Mouse (Mus musculus): ENCODE results near the gene C2cd4c. TPM values are rescaled to one million over a fixed set of nuclear protein-coding genes. Genes with fewer than 3 reads are reported as not detected.
A peak's percentile ranks its signal among the peaks of the same experiment; 100 is the strongest.

Gene C2cd4c
- polyA plus RNA-seq, 1 experiment from 2014 or later = not detected

DNA sequence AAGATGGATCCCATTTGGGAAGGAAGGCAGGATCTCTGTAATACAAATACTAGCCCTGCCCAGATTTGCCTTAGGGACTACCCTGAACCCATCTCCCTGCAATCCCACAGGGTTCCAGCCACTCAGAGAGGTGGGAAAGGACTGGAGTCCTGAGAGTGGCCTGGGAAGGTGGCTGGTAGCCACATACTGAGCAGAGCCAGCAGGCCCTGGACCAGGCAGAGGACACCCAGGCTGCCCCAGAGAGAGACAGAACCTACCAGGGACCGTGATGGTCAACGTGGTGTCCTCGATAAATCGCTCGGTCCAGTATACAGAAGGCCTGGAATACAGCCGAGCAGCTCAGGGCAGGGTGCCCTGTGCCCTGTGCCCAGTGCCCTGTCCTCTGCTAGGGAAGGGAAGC, 28.7 kb downstream of the C2cd4c start:
- H3K9me3 ChIP-seq = no peaks in the 10 kb centered on the region
- no peak overlapping the region for H3K4me3 ChIP-seq
- 0 out of 2 replicates have a peak, but pooled peaks cover 4% of the 10 kb centered on the region for H3K27me3 ChIP-seq (replicated peaks; ENCODE audit: low read depth, poor library complexity, severe bottlenecking)
- 91% methylated on average over 6 of the region's 6 CpGs for WGBS
- H3K36me3 ChIP-seq (replicated peaks) = no peaks in the 10 kb centered on the region
- DNase-seq (ENCODE audit: low spot score) = no peak
- H3K4me1 ChIP-seq = no peaks in the 10 kb centered on the region
- no peak overlapping the region for H3K27ac ChIP-seq (replicated peaks)

DNA sequence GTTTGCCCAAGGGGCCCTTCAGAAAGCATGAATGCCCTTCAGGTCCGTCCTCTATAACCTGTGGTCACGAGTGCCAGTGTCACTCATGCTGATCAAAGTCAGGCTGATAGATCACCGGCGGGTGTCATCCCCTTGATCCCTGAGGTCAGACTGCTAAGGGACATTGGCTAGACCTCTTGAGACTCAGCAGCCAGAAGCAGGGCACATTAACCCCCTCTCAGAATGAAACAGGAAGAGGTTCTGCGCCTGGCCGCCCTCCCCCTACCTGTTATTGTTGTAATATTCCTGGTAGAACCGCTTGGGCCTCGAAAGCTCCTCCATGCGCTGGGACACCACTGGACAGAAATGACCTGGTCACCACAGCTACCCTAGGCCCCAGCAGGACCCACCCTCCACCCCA, 29.4 kb downstream of the C2cd4c start:
- WGBS = 78% methylated on average over 9 of the region's 9 CpGs
- H3K36me3 ChIP-seq (replicated peaks) = no peaks in the 10 kb centered on the region
- H3K27me3 ChIP-seq (replicated peaks; ENCODE audit: low read depth, poor library complexity, severe bottlenecking) = 0 out of 2 replicates have a peak, but pooled peaks cover 9% of the 10 kb centered on the region
- no peaks in the 10 kb centered on the region for H3K9me3 ChIP-seq
- H3K27ac ChIP-seq (replicated peaks) = no peak overlapping the region
- DNase-seq (ENCODE audit: low spot score) = no peak
- H3K4me3 ChIP-seq = no peak overlapping the region
- H3K4me1 ChIP-seq = no peaks in the 10 kb centered on the region

GRCm38 (mm10) chr10:79584021-79584420, 29.8 kb downstream of the C2cd4c start:
- H3K27me3 ChIP-seq (replicated peaks; ENCODE audit: low read depth, poor library complexity, severe bottlenecking) = 0 out of 2 replicates have a peak, but pooled peaks cover 9% of the 10 kb centered on the region
- 61% methylated on average over 7 of the region's 7 CpGs for WGBS
- H3K27ac ChIP-seq (replicated peaks) = no peak overlapping the region
- H3K36me3 ChIP-seq (replicated peaks) = no peaks in the 10 kb centered on the region
- no peaks in the 10 kb centered on the region for H3K9me3 ChIP-seq
- H3K4me1 ChIP-seq = peaks cover 2% of the 10 kb centered on the region; the same call in 1 of the 2 replicates
- no peak for DNase-seq (ENCODE audit: low spot score)
- no peak overlapping the region for H3K4me3 ChIP-seq

DNA sequence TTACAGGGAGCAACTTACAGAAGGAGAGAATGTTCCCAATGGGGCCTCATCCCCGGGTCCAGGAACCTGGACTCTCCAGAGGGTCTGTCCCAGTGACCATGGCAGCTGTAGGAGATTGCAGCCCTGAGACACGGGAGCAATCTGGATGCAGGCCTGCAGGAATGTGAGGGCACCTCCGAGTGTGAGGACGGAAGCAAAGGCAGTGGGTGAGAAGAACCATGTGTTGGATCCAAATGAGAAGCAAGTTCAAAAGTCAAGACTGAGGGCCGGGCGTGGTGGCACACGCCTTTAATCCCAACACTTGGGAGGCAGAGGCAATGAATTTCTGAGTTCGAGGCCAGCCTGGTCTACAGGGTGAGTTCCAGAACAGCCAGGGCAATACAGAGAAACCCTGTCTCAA, 32.3 kb downstream of the C2cd4c start:
- DNase-seq (ENCODE audit: low spot score) = no peak
- Histone ChIP-seq H3K4me1 (peaks cover 12% of the 10 kb centered on the region), H3K36me3 (replicated peaks) (no peaks in the 10 kb centered on the region), H3K9me3 (no peaks in the 10 kb centered on the region), H3K4me3 (no peak overlapping the region), H3K27me3 (replicated peaks; ENCODE audit: low read depth, poor library complexity, severe bottlenecking) (0 out of 2 replicates have a peak, but pooled peaks cover 9% of the 10 kb centered on the region), H3K27ac (replicated peaks) (no peak overlapping the region)
- 88% methylated on average over 8 of the region's 8 CpGs for WGBS

DNA sequence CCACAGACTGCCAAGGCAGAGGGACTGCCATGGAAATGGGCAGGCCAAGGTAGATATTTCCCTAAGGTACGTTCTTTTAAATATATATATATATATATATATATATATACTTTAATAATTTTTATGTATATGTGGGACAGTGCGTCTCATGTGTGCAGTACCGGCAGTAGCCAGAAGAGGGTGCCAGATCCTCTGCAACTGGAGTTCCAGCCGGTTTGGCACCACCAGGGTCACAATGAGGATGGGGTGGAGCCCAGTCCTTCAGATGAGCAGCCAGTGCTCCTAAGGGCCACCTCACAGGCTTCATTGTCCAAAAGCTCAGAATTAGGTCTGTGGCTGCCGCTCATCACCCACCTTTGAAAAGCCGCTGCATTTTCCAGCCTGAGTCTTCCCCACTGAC, 33.0 kb downstream of the C2cd4c start:
- peaks cover 12% of the 10 kb centered on the region for H3K4me1 ChIP-seq
- H3K36me3 ChIP-seq (replicated peaks) = no peaks in the 10 kb centered on the region
- no peak overlapping the region for H3K4me3 ChIP-seq
- WGBS = 44% methylated on average over 6 of the region's 6 CpGs
- no peak overlapping the region for H3K27ac ChIP-seq (replicated peaks)
- H3K27me3 ChIP-seq (replicated peaks; ENCODE audit: low read depth, poor library complexity, severe bottlenecking) = 0 out of 2 replicates have a peak, but pooled peaks cover 9% of the 10 kb centered on the region
- H3K9me3 ChIP-seq = no peaks in the 10 kb centered on the region
- peak; percentile 70 for DNase-seq (ENCODE audit: low spot score)

DNA sequence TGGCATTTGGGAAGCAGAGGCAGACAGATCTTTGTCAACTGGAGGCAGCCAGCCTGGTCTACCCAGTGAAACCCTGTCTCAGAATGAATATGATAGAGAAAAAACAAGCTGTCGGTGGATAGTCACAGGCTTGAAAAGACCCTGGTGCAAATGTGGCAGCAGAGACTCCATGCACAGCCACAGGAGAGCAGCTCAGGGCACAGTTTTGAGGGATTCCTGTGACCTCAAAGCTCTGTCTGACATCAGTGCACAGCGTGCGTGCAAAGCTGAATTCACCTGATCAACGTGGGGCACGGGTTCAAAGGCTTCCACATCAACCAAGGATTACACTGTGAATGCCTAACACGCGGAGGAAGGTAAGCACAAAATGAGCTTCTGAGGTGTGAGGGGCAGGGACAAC, 33.5 kb downstream of the C2cd4c start:
- Histone ChIP-seq H3K9me3 (no peaks in the 10 kb centered on the region), H3K27me3 (replicated peaks; ENCODE audit: low read depth, poor library complexity, severe bottlenecking) (0 out of 2 replicates have a peak, but pooled peaks cover 9% of the 10 kb centered on the region), H3K27ac (replicated peaks) (no peak overlapping the region), H3K36me3 (replicated peaks) (no peaks in the 10 kb centered on the region), H3K4me1 (peaks cover 12% of the 10 kb centered on the region), H3K4me3 (no peak overlapping the region)
- WGBS = 70% methylated on average over 7 of the region's 7 CpGs
- no peak for DNase-seq (ENCODE audit: low spot score)

GRCm38 (mm10) chr10:79579781-79580180, 34.0 kb downstream of the C2cd4c start:
- Histone ChIP-seq H3K36me3 (replicated peaks) (no peaks in the 10 kb centered on the region), H3K4me3 (no peak overlapping the region), H3K27me3 (replicated peaks; ENCODE audit: low read depth, poor library complexity, severe bottlenecking) (0 out of 2 replicates have a peak, but pooled peaks cover 6% of the 10 kb centered on the region), H3K4me1 (peaks cover 12% of the 10 kb centered on the region), H3K27ac (replicated peaks) (no peak overlapping the region), H3K9me3 (no peaks in the 10 kb centered on the region)
- no peak for DNase-seq (ENCODE audit: low spot score)
- WGBS = 84% methylated on average over 12 of the region's 12 CpGs

DNA sequence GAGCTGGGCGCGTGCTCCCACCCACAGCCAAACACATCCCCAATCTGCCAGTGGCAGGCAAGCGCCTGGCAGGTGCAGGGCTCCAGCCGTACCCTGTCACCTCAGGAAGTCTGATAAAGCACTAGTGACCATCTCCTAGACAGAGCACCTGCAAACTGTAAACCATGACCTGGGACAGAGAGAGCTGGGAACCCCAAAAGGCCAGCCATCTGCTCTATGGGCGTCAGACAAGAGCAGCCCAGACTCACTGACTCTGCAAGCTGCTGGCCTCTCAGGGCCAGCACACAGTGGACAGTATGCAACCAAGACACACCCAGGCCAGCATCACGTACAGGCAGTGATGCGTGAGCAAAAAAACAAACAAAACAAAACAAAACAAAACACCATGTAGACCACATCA, 34.9 kb downstream of the C2cd4c start:
- Histone ChIP-seq H3K27me3 (replicated peaks; ENCODE audit: low read depth, poor library complexity, severe bottlenecking) (0 out of 2 replicates have a peak, but pooled peaks cover 6% of the 10 kb centered on the region), H3K4me1 (peaks cover 12% of the 10 kb centered on the region), H3K9me3 (no peaks in the 10 kb centered on the region), H3K27ac (replicated peaks) (no peak overlapping the region), H3K36me3 (replicated peaks) (no peaks in the 10 kb centered on the region), H3K4me3 (no peak overlapping the region)
- WGBS = 79% methylated on average over 7 of the region's 7 CpGs
- no peak for DNase-seq (ENCODE audit: low spot score)

GRCm38 (mm10) chr10:79578276-79578675, 35.5 kb downstream of the C2cd4c start:
- Histone ChIP-seq H3K4me3 (no peak overlapping the region), H3K27ac (replicated peaks) (no peak overlapping the region), H3K27me3 (replicated peaks; ENCODE audit: low read depth, poor library complexity, severe bottlenecking) (0 out of 2 replicates have a peak, but pooled peaks cover 6% of the 10 kb centered on the region), H3K9me3 (no peaks in the 10 kb centered on the region), H3K36me3 (replicated peaks) (no peaks in the 10 kb centered on the region), H3K4me1 (peaks cover 12% of the 10 kb centered on the region)
- peak; percentile 25 for DNase-seq (ENCODE audit: low spot score)
- WGBS = 53% methylated on average over 9 of the region's 9 CpGs

DNA sequence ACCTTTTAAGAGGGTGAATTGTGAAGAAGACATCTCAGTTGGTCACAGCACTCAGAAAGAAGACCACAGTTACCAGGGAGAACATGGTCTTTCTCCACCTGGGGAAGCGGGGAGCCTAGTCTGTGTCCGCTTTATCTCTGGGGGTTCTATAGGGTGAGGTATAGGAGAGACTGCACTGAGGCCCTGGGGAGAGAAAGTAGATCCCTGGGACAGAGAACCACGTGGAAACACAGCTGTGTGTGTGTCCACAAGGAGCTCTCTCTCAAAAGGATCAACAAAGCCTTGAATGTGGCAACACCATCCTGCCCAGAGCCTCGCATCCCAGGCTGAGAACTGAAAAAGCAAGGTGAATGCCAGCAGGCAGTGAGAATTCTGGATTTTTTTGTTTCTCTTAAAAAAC, 36.4 kb downstream of the C2cd4c start:
- Histone ChIP-seq H3K27ac (replicated peaks) (no peak overlapping the region), H3K4me3 (no peak overlapping the region), H3K36me3 (replicated peaks) (no peaks in the 10 kb centered on the region), H3K27me3 (replicated peaks; ENCODE audit: low read depth, poor library complexity, severe bottlenecking) (0 out of 2 replicates have a peak, but pooled peaks cover 6% of the 10 kb centered on the region), H3K4me1 (peaks cover 12% of the 10 kb centered on the region), H3K9me3 (no peaks in the 10 kb centered on the region)
- WGBS = 73% methylated on average over 4 of the region's 4 CpGs
- no peak for DNase-seq (ENCODE audit: low spot score)

DNA sequence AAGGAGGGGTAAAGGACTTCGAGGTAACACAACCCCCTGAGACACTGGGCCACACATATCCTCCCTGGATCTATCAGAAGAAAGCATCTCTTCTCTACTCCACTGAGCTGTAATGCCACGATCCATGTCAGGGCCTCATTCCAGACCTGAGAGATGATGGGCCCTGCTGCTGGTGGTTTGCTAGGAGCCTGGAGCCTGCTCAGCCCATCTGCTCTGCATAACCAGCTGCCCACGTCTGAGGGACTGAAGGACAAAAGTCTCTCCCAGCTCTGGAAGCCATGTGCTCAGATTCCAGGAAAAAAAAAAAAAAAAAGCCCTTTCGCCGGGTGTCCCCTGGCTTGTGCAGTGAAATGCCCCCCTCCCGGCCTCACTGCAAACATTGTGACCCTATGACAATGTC, 38.1 kb downstream of the C2cd4c start:
- WGBS = 80% methylated on average over 6 of the region's 6 CpGs
- H3K27me3 ChIP-seq (replicated peaks; ENCODE audit: low read depth, poor library complexity, severe bottlenecking) = 0 out of 2 replicates have a peak, but pooled peaks cover 6% of the 10 kb centered on the region
- H3K4me1 ChIP-seq = peaks cover 12% of the 10 kb centered on the region
- H3K9me3 ChIP-seq = no peaks in the 10 kb centered on the region
- no peak overlapping the region for H3K4me3 ChIP-seq
- no peak overlapping the region for H3K27ac ChIP-seq (replicated peaks)
- no peaks in the 10 kb centered on the region for H3K36me3 ChIP-seq (replicated peaks)
- DNase-seq (ENCODE audit: low spot score) = no peak

DNA sequence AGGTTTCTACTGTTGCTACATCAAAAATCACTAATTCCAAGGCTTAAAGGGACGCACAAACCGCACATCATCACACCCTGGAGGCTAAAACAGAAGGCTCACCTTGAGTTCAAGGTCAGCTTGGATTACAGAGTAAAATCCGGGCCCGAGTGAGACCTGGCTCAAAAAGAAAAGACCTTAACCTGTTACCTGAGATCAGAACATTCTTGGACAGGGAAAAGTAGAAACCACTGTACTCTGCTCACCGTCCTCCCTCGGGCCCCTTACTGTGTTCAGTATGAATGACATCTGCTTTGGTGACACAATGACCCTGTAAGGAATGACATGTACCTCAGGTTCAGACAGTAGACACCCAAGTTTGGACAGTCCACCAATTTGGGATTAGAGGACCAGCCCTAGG, 39.0 kb downstream of the C2cd4c start:
- DNase-seq (ENCODE audit: low spot score) = no peak
- Histone ChIP-seq H3K27me3 (replicated peaks; ENCODE audit: low read depth, poor library complexity, severe bottlenecking) (0 out of 2 replicates have a peak, but pooled peaks cover 2% of the 10 kb centered on the region), H3K4me1 (peaks cover 12% of the 10 kb centered on the region), H3K27ac (replicated peaks) (no peak overlapping the region), H3K9me3 (no peaks in the 10 kb centered on the region), H3K36me3 (replicated peaks) (no peaks in the 10 kb centered on the region), H3K4me3 (no peak overlapping the region)
- WGBS = 86% methylated on average over 6 of the region's 6 CpGs

DNA sequence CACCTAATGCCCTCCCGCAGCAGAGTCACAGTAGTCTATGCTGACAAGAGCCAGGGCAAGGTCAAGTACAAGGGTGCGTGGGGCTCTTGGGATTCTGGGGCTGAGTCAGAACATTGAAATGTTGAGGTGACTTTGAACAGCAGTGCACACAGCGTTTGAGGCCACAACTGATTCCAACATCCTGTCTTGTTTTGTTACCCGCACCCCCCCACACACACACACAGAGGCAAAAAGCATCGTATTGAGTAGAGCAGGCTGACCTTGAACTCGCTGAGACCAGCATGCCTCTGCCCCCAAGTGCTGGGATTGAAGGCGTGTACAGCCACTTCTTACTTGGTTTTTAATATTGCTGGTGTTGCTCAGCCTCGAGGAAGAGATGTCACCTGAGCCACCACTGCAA, 39.5 kb downstream of the C2cd4c start:
- Histone ChIP-seq H3K27me3 (replicated peaks; ENCODE audit: low read depth, poor library complexity, severe bottlenecking) (no peaks in the 10 kb centered on the region), H3K9me3 (no peaks in the 10 kb centered on the region), H3K4me1 (peaks cover 12% of the 10 kb centered on the region), H3K27ac (replicated peaks) (no peak overlapping the region), H3K36me3 (replicated peaks) (no peaks in the 10 kb centered on the region), H3K4me3 (no peak overlapping the region)
- WGBS = 86% methylated on average over 8 of the region's 8 CpGs
- DNase-seq (ENCODE audit: low spot score) = no peak
